Mouse (Mus musculus) lung, embryonic 15.5 days (tissue): ENCODE measurements at regions not wholly inside any gene's neighbourhood (a gene's known extent, or its start where the extent isn't known, plus 50 kb on each side); places are given as distances from the start of the nearest gene placed in this dataset.

Source experiments
- ATAC-seq: fragments of 200-750 bp; cut with Nextera tagmentation; 2 replicates; pipeline ENCODE4 v1.8.0; 2017; ENCODE audit warnings: moderate number of reproducible peaks, borderline replicate concordance; ENCODE audit not compliant: low FRiP score, low TSS enrichment; ENCODE audit errors: extremely low read depth
- H3K27ac ChIP-seq: fragments of 300-500 bp; sonication (generic); 2 replicates; pipeline ENCODE4 v1.5.1; 2015; ENCODE audit warnings: moderate library complexity, mild to moderate bottlenecking, inconsistent platforms
- H3K27me3 ChIP-seq: fragments of 300-500 bp; sonication (generic); 2 replicates; pipeline ENCODE4 v1.6.1; 2015; ENCODE audit warnings: inconsistent platforms
- H3K36me3 ChIP-seq: fragments of 300-500 bp; sonication (generic); 2 replicates; pipeline ENCODE4 v1.6.1; 2015; ENCODE audit warnings: inconsistent platforms
- H3K4me1 ChIP-seq: fragments of 300-500 bp; sonication (generic); 2 replicates; pipeline ENCODE4 v1.6.1; 2015; ENCODE audit warnings: inconsistent platforms
- H3K4me2 ChIP-seq: fragments of 300-500 bp; sonication (generic); 2 replicates; pipeline ENCODE4 v1.6.1; 2015; ENCODE audit warnings: inconsistent platforms, mild to moderate bottlenecking, moderate library complexity
- H3K4me3 ChIP-seq: fragments of 300-500 bp; sonication (generic); 2 replicates; pipeline ENCODE4 v1.5.1; 2015; ENCODE audit warnings: mild to moderate bottlenecking, inconsistent platforms
- H3K9ac ChIP-seq: fragments of 300-500 bp; sonication (generic); 2 replicates; pipeline ENCODE4 v1.6.1; 2015; ENCODE audit warnings: inconsistent platforms
- H3K9me3 ChIP-seq: fragments of 300-500 bp; sonication (generic); 2 replicates; pipeline ENCODE4 v1.6.1; 2016; ENCODE audit warnings: inconsistent platforms
- WGBS: fragments of 180-500 bp; shearing (Covaris S2); methylation state at CpG from one replicate; pipeline ENCODE4 v1.1.7; 2015; 5-methylcytosine and 5-hydroxymethylcytosine counted together

DNA sequence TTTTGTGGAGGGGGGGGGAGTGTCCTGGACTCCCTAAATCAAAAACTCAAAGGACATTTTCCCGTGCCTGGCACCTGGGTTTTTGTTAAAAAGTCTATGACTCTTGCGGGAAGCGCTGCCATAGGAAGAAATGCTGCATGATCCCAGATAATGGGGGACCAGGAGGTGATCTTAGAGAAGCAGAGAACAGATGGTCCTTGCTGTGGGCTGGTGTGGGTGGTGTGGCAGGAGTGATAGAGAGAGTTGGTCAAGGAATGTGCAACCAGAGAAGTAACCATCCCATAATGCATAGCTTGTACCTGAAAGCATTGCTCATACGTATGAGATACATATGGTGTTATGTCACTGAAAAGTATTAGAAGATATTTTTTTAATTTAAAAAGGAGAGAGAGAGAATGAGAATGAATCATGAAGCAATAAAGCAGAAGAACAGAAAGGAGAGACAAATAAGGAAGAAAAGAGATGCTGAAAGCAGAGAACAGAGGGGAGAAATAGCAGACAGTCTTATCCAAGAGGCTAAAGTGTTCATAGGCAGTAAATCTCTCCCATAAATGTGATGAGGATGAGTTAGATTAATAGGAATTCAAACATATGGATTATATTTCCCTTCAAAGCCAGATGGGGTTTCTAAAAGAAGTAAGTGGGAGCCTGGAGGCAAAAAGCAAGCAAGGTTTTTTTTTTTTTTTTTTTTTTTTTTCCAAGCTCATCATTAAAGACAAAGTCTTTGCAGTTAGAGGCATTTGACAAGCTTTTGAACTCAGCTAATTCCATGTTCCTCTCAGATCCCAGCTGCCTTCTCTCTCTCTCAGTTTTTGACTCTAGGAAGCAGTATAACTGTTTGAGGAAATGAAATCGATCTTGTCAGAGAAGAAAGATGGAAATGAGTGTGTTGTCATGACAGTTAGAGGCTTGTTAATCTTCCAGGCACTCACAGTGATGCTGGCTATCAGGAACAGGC lies 136.2 kb upstream of the Adra1d start:
- no peak overlapping the region for H3K27ac ChIP-seq

DNA sequence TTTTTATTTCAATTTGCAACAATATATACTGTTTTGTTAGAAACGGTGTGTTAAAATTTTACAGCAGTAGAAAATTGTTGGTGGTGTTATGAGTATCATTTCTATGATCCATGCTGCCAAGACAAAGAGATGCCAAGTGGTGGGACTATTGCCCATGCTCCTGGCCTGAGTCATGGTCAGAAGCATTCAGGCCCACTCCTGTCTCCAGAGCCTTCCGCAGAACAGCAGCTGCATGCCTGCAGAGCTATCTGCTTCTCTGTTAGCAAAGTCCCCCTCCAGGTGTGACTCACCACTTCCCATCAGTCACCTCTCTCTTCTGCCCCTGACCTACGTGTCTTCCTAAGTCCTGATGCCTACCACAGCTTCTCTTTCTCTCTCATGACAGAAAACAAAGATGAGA lies 134.2 kb upstream of the Adra1d start:
- H3K36me3 ChIP-seq, result no peaks in the 10 kb centered on the region
- no peak overlapping the region for H3K27ac ChIP-seq
- no peak for ATAC-seq
- 64% methylated on average over 3 of the region's 3 CpGs for WGBS
- no peak overlapping the region for H3K4me2 ChIP-seq
- H3K4me3 ChIP-seq, result no peak overlapping the region
- no peaks in the 10 kb centered on the region for H3K4me1 ChIP-seq
- H3K9me3 ChIP-seq, result no peaks in the 10 kb centered on the region
- no peaks in the 10 kb centered on the region for H3K27me3 ChIP-seq
- H3K9ac ChIP-seq, result no peak overlapping the region

More for the DNA sequence above, 136.2 kb upstream of the Adra1d start:
- no peaks in the 10 kb centered on the region for H3K9me3 ChIP-seq
- no peak overlapping the region for H3K4me3 ChIP-seq
- ATAC-seq, result no peak
- H3K4me1 ChIP-seq, result no peaks in the 10 kb centered on the region
- no peak overlapping the region for H3K9ac ChIP-seq
- no peaks in the 10 kb centered on the region for H3K27me3 ChIP-seq
- H3K36me3 ChIP-seq, result no peaks in the 10 kb centered on the region
- 59% methylated on average over 5 of the region's 5 CpGs for WGBS
- H3K4me2 ChIP-seq, result no peak overlapping the region

DNA sequence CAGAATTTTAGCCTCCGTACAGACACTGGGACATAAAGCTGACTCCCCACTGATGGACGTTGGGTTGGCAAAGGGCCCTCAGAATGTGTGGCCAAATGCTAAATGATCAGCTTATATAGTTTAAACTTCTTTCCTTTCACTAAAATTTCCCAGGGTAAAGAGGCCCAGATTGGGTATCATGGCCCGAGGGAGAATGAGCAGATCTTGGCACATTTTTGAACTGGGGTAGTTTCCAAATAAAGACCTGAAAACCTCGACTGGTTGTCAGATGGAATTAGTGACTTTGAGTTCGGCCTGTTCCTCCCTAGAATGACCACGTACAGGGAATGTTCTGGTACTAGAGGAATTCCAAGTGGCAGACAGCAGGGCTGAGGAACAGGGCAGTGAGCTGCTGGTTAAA lies 127.9 kb upstream of the Adra1d start:
- ATAC-seq, result no peak
- Histone ChIP-seq H3K27me3 (no peaks in the 10 kb centered on the region), H3K4me1 (peaks cover 3% of the 10 kb centered on the region; the same call in 1 of the 2 replicates), H3K9me3 (no peaks in the 10 kb centered on the region), H3K36me3 (no peaks in the 10 kb centered on the region), H3K4me3 (no peak overlapping the region), H3K4me2 (no peak overlapping the region), H3K9ac (no peak overlapping the region), H3K27ac (no peak overlapping the region)
- 55% methylated on average over 6 of the region's 6 CpGs for WGBS

DNA sequence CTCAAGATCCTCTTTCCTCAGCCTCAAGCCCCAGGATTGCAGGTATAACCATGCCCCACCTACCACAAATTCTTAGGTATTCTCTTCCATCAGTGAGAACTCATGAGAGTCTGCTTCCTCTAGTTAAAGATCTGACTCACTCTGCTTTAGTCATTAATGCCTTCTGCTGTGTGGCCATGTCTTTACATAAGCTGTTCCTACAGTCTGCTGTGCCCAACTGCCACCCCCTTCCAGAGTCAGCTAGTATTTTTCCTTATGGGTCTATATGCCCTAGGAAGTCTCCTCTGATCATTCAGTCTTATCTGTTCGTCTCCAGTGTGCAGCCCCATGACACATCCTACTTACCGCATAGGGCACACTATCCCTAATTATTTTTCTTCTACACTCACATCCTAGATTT lies 126.2 kb upstream of the Adra1d start:
- H3K36me3 ChIP-seq, result no peaks in the 10 kb centered on the region
- no peaks in the 10 kb centered on the region for H3K27me3 ChIP-seq
- H3K4me2 ChIP-seq, result no peak overlapping the region
- H3K4me1 ChIP-seq, result peaks cover 3% of the 10 kb centered on the region; the same call in 1 of the 2 replicates
- WGBS, result 83% methylated on average over 2 of the region's 2 CpGs
- H3K9ac ChIP-seq, result no peak overlapping the region
- H3K27ac ChIP-seq, result no peak overlapping the region
- H3K4me3 ChIP-seq, result no peak overlapping the region
- ATAC-seq, result no peak
- no peaks in the 10 kb centered on the region for H3K9me3 ChIP-seq

DNA sequence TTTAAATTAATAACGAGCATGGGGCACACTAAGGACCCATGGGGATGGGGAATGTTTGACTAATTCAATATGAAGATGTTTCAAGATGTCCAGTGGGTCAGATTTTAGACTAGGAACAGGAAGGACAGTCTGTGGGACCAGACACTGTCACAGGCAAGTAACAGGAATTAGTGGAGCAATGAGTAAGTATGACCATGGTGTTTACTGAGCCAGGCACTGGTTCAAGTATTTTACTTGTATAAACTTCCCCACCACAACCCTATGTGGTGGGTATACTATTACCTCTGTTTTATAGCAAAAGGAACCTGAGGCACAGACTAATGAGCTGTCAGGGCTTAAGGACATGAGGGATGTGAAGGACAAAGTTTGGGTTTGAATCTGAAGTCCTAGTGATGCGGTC lies 125.4 kb upstream of the Adra1d start:
- peaks cover 3% of the 10 kb centered on the region; the same call in 1 of the 2 replicates for H3K4me1 ChIP-seq
- ATAC-seq, result no peak
- H3K27ac ChIP-seq, result no peak overlapping the region
- 70% methylated on average over 2 of the region's 2 CpGs for WGBS
- no peak overlapping the region for H3K4me2 ChIP-seq
- no peak overlapping the region for H3K4me3 ChIP-seq
- H3K27me3 ChIP-seq, result no peaks in the 10 kb centered on the region
- H3K9me3 ChIP-seq, result no peaks in the 10 kb centered on the region
- H3K9ac ChIP-seq, result no peak overlapping the region
- no peaks in the 10 kb centered on the region for H3K36me3 ChIP-seq

DNA sequence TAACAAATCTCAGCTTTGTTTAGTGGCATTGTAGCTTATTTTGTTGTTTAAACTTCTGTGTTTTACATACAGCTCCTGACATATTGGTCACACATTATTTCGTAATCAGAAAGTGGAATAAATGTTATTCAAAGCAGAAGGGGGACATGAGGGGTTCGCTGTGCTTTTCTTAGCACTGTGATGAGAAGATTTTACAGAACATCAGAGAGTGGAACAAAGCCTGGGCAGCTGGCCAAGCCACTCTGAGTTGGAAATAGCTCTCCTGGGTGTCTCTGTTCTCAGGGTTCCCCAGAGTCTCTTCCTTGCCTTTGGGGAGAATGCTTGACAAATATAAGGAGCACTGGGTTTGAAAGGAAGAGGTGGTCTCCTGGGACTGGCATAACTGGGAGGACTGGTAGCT lies 124.7 kb upstream of the Adra1d start:
- peaks cover 3% of the 10 kb centered on the region; the same call in 1 of the 2 replicates for H3K4me1 ChIP-seq
- no peak overlapping the region for H3K4me2 ChIP-seq
- H3K9ac ChIP-seq, result no peak overlapping the region
- no peak overlapping the region for H3K27ac ChIP-seq
- H3K27me3 ChIP-seq, result no peaks in the 10 kb centered on the region
- ATAC-seq, result peak; percentile 64; the same call in 1 of the 2 replicates
- no peaks in the 10 kb centered on the region for H3K36me3 ChIP-seq
- no peak overlapping the region for H3K4me3 ChIP-seq
- H3K9me3 ChIP-seq, result no peaks in the 10 kb centered on the region
- 42% methylated on average over 2 of the region's 2 CpGs for WGBS

DNA sequence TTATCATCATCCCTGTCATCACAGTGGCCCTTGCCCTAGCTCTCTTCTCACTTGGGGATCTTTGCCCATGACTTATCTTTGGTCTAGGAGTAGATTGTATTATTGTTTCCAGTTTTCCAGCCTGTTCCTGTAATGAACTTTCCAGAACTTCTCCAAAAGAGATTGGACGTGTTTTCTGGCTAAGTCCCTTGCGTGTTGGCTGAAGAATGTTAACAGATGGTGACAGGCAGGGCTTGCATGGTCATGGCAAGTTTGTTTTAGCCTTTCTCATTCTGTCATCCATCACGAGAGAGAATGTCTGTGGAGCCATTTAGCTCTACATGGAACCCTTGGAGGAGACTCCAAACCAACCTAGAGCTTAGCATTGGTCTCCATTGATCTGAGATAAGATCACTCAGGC lies 123.2 kb upstream of the Adra1d start:
- WGBS, result 65% methylated on average over 3 of the region's 3 CpGs
- no peaks in the 10 kb centered on the region for H3K27me3 ChIP-seq
- no peak overlapping the region for H3K4me2 ChIP-seq
- H3K4me1 ChIP-seq, result peaks cover 3% of the 10 kb centered on the region; the same call in 1 of the 2 replicates
- H3K9me3 ChIP-seq, result no peaks in the 10 kb centered on the region
- H3K9ac ChIP-seq, result no peak overlapping the region
- ATAC-seq, result no peak
- H3K4me3 ChIP-seq, result no peak overlapping the region
- no peak overlapping the region for H3K27ac ChIP-seq
- H3K36me3 ChIP-seq, result no peaks in the 10 kb centered on the region

DNA sequence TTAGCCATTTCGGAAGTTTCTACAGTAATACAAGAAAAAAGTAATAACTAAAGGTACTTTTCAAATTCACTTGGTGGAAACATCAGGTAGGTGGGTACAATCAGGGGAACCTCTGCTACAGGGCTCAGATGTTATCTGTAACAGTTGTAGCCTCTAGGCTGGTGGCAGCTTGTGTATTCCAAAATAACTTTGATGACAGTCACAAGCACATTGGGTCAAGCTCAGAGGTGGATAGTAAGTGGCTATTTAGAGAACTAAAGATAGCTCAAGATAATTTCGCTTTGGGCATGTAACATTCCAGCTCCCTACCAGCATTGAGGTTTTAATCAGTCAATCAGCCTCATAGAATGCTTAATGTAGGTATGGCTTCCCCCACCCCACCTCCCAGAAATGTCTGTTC lies 121.7 kb upstream of the Adra1d start:
- no peaks in the 10 kb centered on the region for H3K36me3 ChIP-seq
- no peak overlapping the region for H3K4me2 ChIP-seq
- no peaks in the 10 kb centered on the region for H3K27me3 ChIP-seq
- no peak for ATAC-seq
- H3K4me3 ChIP-seq, result no peak overlapping the region
- peaks cover 3% of the 10 kb centered on the region; the same call in 1 of the 2 replicates for H3K4me1 ChIP-seq
- 72% methylated on average over 2 of the region's 2 CpGs for WGBS
- no peaks in the 10 kb centered on the region for H3K9me3 ChIP-seq
- no peak overlapping the region for H3K9ac ChIP-seq
- no peak overlapping the region for H3K27ac ChIP-seq

DNA sequence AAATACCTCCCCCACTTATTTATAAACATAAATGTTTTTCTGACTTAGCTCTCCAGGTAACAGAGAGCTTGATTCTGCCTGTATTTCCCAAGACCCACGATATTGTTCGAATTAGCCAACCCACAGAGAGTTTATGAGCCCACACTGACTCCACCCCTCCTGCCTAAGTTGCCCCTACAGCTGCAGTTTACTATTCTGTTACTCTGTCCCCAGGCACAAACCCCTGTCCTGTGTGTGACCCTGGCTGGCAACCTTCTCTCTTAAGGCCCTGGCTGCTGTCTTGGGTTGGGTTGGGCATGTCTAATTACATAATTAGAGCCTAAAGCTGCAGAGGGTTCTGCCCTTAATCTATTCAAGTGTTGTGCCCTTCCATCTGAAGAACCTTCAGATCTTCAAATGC lies 116.4 kb upstream of the Adra1d start:
- no peak for ATAC-seq
- Histone ChIP-seq H3K9me3 (no peaks in the 10 kb centered on the region), H3K36me3 (no peaks in the 10 kb centered on the region), H3K4me2 (no peak overlapping the region), H3K9ac (no peak overlapping the region), H3K27me3 (no peaks in the 10 kb centered on the region), H3K4me1 (no peaks in the 10 kb centered on the region), H3K27ac (no peak overlapping the region), H3K4me3 (no peak overlapping the region)
- 85% methylated on average over 2 of the region's 2 CpGs for WGBS

DNA sequence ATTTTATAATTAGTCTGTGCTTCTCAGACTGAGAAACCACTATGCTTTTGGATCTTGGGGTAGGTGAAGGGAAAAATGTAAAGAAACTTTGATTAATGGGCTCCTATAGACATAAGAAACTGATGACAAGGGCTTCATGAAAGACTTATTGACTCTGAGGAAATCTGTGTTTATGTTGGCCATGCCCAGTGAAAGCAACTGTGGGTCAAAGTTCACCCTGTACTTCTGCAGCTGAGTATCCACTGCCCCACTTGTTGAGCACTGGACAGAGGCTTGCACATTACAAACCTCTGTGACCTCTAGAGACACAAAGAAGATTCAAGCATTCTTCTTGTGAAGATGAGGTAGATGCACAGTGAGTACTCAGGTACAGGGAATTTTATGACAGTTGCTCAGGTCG lies 114.7 kb upstream of the Adra1d start:
- H3K9ac ChIP-seq, result no peak overlapping the region
- no peak overlapping the region for H3K4me2 ChIP-seq
- ATAC-seq, result no peak
- H3K4me1 ChIP-seq, result no peaks in the 10 kb centered on the region
- 79% methylated on average over 1 of the region's 1 CpGs for WGBS
- no peak overlapping the region for H3K4me3 ChIP-seq
- H3K36me3 ChIP-seq, result no peaks in the 10 kb centered on the region
- no peak overlapping the region for H3K27ac ChIP-seq
- no peaks in the 10 kb centered on the region for H3K9me3 ChIP-seq
- H3K27me3 ChIP-seq, result no peaks in the 10 kb centered on the region

DNA sequence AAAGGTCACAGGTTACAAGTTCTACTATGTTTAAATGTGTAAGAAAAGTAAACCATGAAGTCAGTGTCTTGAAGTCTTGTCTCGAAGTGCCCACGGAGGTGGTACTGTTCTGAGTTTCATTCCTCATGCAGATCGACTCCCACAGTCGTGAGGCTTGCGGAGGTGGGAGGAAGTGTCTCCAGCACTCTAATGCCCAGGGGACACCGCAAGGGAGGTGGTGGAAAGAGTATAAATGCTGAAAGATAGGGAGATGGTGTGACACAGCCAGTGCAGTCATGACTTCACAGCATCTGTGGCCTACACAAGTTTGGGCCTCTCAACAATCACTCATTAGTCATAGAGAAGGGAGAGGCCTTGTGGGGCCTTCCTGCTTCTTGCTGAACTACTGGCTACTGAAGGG lies 112.8 kb upstream of the Adra1d start:
- Histone ChIP-seq H3K27me3 (no peaks in the 10 kb centered on the region), H3K4me1 (no peaks in the 10 kb centered on the region), H3K4me2 (no peak overlapping the region), H3K27ac (no peak overlapping the region), H3K4me3 (no peak overlapping the region), H3K9ac (no peak overlapping the region), H3K9me3 (no peaks in the 10 kb centered on the region), H3K36me3 (no peaks in the 10 kb centered on the region)
- no peak for ATAC-seq
- WGBS, result 82% methylated on average over 6 of the region's 6 CpGs

DNA sequence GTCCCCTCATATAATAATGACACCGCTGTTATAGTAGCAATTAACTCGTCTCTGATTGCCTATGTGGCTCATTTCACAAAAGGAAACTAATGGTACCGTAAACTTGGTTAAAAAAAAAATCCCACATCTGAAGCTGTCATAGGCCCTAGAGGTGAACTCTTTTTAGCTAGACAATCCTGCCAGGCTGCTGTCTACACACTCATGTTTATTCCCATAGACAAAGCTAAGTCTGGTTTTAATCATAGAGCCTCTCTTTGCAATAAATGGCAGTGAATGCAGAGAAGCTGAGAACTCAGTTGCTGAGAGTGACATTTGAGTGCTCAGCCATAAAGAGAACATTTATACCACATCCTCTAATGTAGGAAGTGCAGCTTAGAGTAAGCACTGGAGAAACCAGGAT lies 111.3 kb upstream of the Adra1d start:
- H3K4me1 ChIP-seq, result no peaks in the 10 kb centered on the region
- no peak overlapping the region for H3K27ac ChIP-seq
- no peak overlapping the region for H3K4me3 ChIP-seq
- ATAC-seq, result no peak
- no peaks in the 10 kb centered on the region for H3K9me3 ChIP-seq
- WGBS, result 76% methylated on average over 3 of the region's 3 CpGs
- H3K27me3 ChIP-seq, result no peaks in the 10 kb centered on the region
- no peaks in the 10 kb centered on the region for H3K36me3 ChIP-seq
- H3K4me2 ChIP-seq, result no peak overlapping the region
- H3K9ac ChIP-seq, result no peak overlapping the region
